Mouse (Mus musculus): Measurements from ENCODE around the gene Lrrtm4. TPM values are rescaled to one million over a fixed set of nuclear protein-coding genes. Genes with fewer than 3 reads are reported as not detected.

Gene Lrrtm4
- not detected in 2 replicates for polyA plus RNA-seq (2012; rRNA removed)

DNA sequence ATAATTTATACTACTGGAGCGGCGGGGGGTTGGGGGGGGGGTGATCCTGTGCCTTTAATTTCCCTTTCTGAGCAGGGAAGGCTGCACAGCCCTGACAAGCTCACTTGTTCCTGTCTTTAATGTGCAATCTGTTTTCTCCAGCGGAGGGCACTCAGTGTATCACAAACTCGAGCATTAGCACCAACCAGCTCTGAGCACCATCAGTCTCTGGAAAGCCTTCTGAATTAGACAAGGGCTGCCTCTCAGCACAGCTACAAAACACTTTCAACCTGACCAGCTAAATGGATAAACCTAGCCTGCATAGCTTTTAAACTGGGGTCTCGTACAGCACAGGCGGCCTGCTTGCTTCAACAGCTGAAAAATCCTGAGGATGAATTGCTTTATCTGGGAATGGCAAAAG, at the start of gene Lrrtm4:
Gene Lrrtm4, plus strand, starts transcription at position 113 of the 400 bp plus-strand sequence.

Other genes with a start within 250 kb of the Lrrtm4 start
- gene Gm20594, start 201.0 kb upstream of the Lrrtm4 start, polyA plus RNA-seq (2012; rRNA removed), result not detected in 2 replicates

Measured in liver, embryonic 18 days (tissue).